Mouse (Mus musculus): ENCODE data around the gene Srbd1. TPM values are rescaled to one million over a fixed set of nuclear protein-coding genes. Genes with fewer than 3 reads are reported as not detected.
A peak's percentile ranks its signal among the peaks of the same experiment; 100 is the strongest.

Srbd1 gene
- 10 to 100 TPM; 10.9 to 11.4 TPM for total RNA-seq (2021)

- peak; percentile 93 to 97 for DNase-seq
- intact Hi-C loops (cut with DNase I): loop anchor here (10.0 kb wide), 1 partner anchor 1119 kb away; the partner anchor contains the start of gene Mcfd2
These were observed at the start of gene Srbd1 for GRCm38 (mm10) chr17:86145079-86145951. Gene Srbd1, minus strand, starts transcription at chr17:86145175.

DNA sequence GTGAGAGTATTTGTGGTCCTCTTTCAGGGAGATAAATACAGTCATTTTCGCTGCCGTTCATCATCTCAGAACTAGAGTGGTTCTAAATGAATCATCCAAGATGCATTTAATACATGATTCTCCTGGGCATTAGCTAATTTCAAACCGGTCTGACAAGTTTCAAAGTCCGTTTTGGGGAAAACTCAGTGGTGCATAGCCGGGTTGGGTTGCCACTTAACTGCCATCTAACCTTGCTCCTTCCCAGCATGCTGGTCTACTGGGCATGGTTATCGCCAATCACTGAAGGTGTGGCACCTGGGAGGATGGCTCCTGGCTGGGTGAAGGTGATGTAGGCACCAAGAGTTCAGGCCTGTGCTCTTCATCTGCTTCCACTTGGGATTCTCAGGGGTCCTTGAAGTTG, 49.0 kb upstream of the Srbd1 start:
- intact Hi-C loops (cut with DNase I): no loop called here
- DNase-seq: no peak

- no peak for DNase-seq
These were observed 42.8 kb upstream of the Srbd1 start for GRCm38 (mm10) chr17:86187777-86188176.

DNA sequence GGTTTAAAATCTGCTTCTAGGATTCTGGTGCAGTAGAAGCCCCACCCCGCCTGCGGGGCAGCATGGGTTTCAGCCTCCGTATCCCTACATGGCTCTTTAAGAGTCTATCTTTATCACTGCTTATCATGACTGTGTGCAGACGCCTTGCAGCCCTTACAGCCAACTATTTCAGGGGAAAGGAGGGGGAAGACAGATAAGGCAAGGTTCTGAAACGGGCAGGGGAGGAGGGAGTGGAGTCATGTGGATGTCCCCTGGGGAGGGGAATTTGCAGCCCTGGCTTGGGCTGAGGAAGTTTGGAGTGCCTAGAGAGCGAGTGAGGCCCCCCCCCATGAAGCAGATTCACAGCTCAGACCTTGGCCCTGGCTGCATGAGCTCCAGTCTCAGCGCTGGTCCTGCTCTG, 40.6 kb upstream of the Srbd1 start:
- intact Hi-C loops (cut with DNase I): no loop called here
- peak in 1 of 2 experiments; percentile 60 for DNase-seq

More at GRCm38 (mm10) chr17:86187777-86188176, 42.8 kb upstream of the Srbd1 start:
- intact Hi-C loops (cut with DNase I): no loop called here

GRCm38 (mm10) chr17:86184552-86185209, 39.7 kb upstream of the Srbd1 start:
- intact Hi-C loops (cut with DNase I): no loop called here
- DNase-seq: no peak

GRCm38 (mm10) chr17:86183788-86184187, 38.8 kb upstream of the Srbd1 start:
- DNase-seq: no peak
- intact Hi-C loops (cut with DNase I): no loop called here

DNA sequence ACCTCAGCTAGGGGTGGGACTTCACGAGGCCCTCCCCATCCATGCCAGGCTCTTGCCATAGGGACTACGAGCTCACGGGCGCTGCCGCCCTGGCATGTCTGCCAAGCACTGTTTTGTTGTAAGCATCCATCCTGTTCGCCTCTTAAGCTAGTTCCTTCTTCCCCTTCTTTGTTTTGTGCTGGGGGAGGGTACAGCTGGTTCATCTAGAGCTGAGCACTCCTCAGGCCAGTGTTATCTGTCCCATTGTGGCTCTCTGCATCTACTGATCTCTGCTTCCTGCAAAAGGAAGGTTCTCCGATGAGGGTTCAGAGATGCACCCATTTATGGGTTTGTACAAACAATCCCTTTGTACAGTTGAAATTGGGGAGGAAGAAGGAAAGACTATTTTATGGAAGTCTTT, 31.7 kb upstream of the Srbd1 start:
- intact Hi-C loops (cut with DNase I): no loop called here
- DNase-seq: no peak

- DNase-seq: no peak
- intact Hi-C loops (cut with DNase I): no loop called here
These were observed 30.5 kb upstream of the Srbd1 start for GRCm38 (mm10) chr17:86175516-86175915.

- intact Hi-C loops (cut with DNase I): no loop called here
- no peak for DNase-seq
These were observed 25.4 kb upstream of the Srbd1 start for GRCm38 (mm10) chr17:86170164-86170958.

GRCm38 (mm10) chr17:86169092-86169491, 24.1 kb upstream of the Srbd1 start:
- intact Hi-C loops (cut with DNase I): loop anchor here (5.0 to 10.0 kb wide), 4 partner anchors 68 to 656 kb away; partner anchors contain the start of gene Epas1
- no peak for DNase-seq

GRCm38 (mm10) chr17:86168231-86168981, 23.4 kb upstream of the Srbd1 start:
- intact Hi-C loops (cut with DNase I): loop anchor here (5.0 to 10.0 kb wide), 4 partner anchors 69 to 656 kb away; partner anchors contain the start of gene Epas1
- DNase-seq: peak; percentile 52 to 61

DNA sequence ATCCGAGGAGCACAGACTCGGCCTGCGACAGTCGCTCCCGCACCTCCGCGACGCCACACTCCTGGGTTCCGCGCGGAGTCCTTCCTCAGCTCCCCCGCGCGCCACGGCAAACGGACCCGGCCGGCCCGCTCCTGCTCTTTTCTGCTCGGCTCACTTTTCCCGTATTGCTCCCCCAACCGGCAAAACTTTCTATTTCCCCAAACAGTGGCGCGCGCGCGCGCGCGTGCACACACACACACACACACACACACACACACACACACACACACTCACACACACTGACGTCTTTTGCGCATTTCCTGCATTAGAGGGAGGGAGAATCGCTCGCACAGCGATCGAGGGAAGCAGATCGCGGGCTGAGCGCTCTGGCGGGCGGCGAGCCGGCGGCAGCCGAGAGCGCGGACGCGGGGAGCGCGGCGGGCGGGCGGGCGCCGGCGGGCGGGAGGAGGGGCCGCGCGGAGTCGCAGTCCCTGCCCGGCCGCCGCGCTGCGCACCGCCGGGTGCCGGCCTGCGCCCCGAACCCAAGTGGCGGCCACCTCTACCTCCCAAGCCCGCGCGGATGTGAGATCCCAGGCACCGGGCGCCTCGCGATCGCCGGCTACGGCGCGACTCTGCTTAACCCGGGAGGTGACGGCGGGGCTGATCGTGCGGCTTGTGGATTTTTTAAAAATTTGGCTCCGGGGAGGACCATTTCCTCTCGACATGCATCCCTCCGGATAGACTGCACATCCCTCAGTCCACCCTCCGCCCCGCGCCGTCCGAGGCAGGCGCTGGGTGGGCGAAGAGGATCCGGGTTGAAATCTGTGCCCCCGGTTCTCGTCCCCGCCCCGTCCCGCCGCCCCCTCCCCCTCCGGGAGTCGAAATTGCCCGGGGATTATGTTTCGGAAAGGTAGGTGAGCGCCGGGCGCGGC, 22.6 kb upstream of the Srbd1 start, which contains the start of gene Prkce:
Prkce (plus strand) TSS at position 466 of the 911 bp plus-strand sequence.
- intact Hi-C loops (cut with DNase I): loop anchor here (2.0 to 10.0 kb wide), 5 partner anchors 70 to 657 kb away; partner anchors contain the start of gene Epas1

GRCm38 (mm10) chr17:86166567-86167319, 21.8 kb upstream of the Srbd1 start:
- intact Hi-C loops (cut with DNase I): loop anchor here (2.0 to 10.0 kb wide), 5 partner anchors 71 to 658 kb away; partner anchors contain the start of gene Epas1
- peak; percentile 91 to 92 for DNase-seq

More for the DNA sequence above, 22.6 kb upstream of the Srbd1 start, which contains the start of gene Prkce:
- peak; percentile 81 to 90 for DNase-seq

- intact Hi-C loops (cut with DNase I): loop anchor here (2.0 to 10.0 kb wide), 5 partner anchors 71 to 659 kb away; partner anchors contain the start of gene Epas1
- DNase-seq: no peak
These were observed 21.1 kb upstream of the Srbd1 start for GRCm38 (mm10) chr17:86166051-86166566.

DNA sequence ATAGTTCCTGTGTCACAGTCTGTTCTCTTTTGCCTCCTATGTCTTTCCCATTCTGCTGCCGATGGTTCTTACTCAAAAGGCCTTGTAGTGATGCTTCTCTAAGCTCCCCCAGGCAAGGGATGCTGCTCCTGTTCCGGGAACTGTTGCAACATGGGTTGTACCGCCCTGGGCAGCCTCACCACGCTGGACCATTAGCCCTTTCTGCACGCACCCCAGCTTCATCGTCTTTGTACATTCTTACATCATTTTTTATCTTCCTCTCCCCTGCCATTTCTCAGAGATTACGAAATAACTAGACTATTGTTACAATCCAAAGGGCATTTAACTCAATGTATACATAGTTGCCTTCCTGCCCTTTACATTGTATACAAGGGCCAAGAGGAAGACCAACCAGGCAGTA, 19.4 kb upstream of the Srbd1 start:
- intact Hi-C loops (cut with DNase I): loop anchor here (5.0 to 10.0 kb wide), 3 partner anchors 590 to 743 kb away; partner anchors contain the start of gene Epas1

GRCm38 (mm10) chr17:86162672-86163071, 17.7 kb upstream of the Srbd1 start:
- DNase-seq: no peak
- intact Hi-C loops (cut with DNase I): loop anchor here (1.0 to 10.0 kb wide), 4 partner anchors 283 to 745 kb away; partner anchors contain the start of gene Epas1

More for the DNA sequence above, 19.4 kb upstream of the Srbd1 start:
- no peak for DNase-seq

DNA sequence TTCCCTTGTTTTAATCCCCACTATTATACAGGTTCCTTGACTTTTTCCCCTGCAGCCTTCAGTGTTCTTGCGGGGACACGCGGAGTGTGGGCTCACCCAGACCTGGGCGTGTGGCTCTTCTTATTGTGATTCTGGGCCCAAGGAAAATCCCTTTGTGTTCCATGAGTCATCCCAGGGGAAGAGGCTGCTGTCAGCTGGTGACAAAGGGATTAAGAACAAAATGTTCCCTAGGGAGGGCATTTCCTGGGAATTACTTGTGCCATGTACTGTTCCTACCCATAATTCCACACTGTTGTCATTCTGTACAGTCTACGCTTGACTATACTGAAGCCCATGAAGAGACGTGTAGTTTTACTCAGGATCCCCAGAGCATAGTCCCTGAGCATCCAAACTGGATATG, 12.0 kb upstream of the Srbd1 start:
- no peak for DNase-seq
- intact Hi-C loops (cut with DNase I): no loop called here

All from heart, postnatal 36 days (tissue).